Mouse (Mus musculus): Measurements from ENCODE around the gene Cct3. TPM values are rescaled to one million over a fixed set of nuclear protein-coding genes. Genes with fewer than 3 reads are reported as not detected.
A peak's percentile ranks its signal among the peaks of the same experiment; 100 is the strongest.

The Cct3 gene
- 793 and 920 TPM in 2 replicates for total RNA-seq (2012; rRNA removed)

DNA sequence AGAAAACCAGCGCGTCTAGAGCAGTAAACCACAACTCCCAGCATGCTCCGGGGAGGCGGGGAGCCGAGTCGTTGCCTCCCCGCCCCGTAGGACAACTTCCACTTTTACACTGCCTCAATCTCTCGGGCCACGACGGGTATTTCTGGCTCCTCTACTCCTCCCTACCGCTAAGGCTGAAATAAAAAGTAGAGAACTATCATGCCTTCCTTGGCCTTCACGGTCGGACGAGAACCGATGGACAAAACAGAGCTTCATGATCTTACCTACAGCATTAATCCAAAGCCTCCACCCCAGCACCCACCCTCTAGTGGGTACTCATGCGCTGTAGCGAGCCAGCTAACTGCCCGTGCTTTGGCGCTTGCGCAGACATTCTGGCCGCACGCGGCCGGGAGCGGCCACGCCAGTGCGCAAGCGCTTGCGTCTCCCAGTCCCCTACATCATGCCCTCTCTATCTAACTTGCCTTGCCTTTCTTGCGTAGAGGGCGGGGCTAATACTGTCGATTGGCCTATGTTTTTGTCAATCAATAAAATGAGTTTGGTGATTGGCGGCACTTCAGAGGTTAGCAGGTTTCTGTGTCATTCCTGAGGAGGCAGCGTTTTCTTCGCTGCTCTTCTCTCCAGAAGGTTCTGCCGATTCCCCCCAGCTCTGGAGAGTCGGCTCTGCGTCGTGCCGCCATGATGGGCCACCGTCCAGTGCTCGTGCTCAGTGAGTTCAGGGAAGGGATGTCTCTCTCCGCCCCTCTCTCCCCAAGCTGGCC, at the start of gene Cct3, which contains the start of gene Tsacc:
Gene Cct3 (plus strand): TSS at position 556 of the 758 bp plus-strand sequence.
Gene Tsacc (minus strand): TSS at position 439 of the 758 bp plus-strand sequence.
- Histone ChIP-seq H3K36me3 (ENCODE audit: control insufficient read depth, insufficient read depth, low read length, poor library complexity, severe bottlenecking) (peaks cover 17% of the 10 kb centered on the region), H3K27ac (ENCODE audit: insufficient read depth, low read depth, low read length, poor library complexity, severe bottlenecking) (peak within 1 kb of the TSS; percentile 95), H3K9me3 (ENCODE audit: control insufficient read depth, insufficient read depth, low read depth, low read length) (no peaks in the 10 kb centered on the region), H3K4me3 (ENCODE audit: insufficient read depth in 1 of 2, low read depth in 1 of 2, low read length in 2 of 2, poor library complexity in 1 of 2, severe bottlenecking in 1 of 2) (peak within 1 kb of the TSS; percentile 89 to 97), H3K9ac (ENCODE audit: insufficient read depth, low read depth, low read length, poor library complexity, severe bottlenecking) (peak within 1 kb of the TSS; percentile 99), H3K4me1 (ENCODE audit: control insufficient read depth in 2 of 2, insufficient read depth in 2 of 2, low read length in 2 of 2, poor library complexity in 1 of 2) (peaks cover 3 to 5% of the 10 kb centered on the region in 2 experiments; a peak in 3 of 4 replicates)
- TF ChIP-seq ZNF384 (IDR thresholded peaks at IDR 0.05; ENCODE audit: low read depth, low read length), result no peak
- TF ChIP-seq CHD2 (IDR thresholded peaks at IDR 0.05; ENCODE audit: low read depth, low read length), result peak; percentile 94
- TF ChIP-seq HCFC1 (IDR thresholded peaks at IDR 0.05; ENCODE audit: borderline replicate concordance, insufficient read depth, low read length), result peak; percentile 88
- TF ChIP-seq ZC3H11A (IDR thresholded peaks at IDR 0.05; ENCODE audit: borderline replicate concordance, low read depth, low read length), result no peak
- 0 out of 2 replicates have a peak, but pooled peaks have one; percentile 41 for TF ChIP-seq MAFK (IDR thresholded peaks at IDR 0.05; ENCODE audit: insufficient read depth, low read depth, low read length)
- in situ Hi-C loops (cut with MboI; ENCODE audit: low sequenced_read_pairs in 2 of 2, unreplicated experiment in 2 of 2), result loop anchor here in 1 of 2 experiments (5.0 kb wide), 1 partner anchor 41 kb away; the partner anchor contains the start of genes Smg5 and Tmem79
- DNase-seq (ENCODE audit: low read depth, low spot score), result peak; percentile 97

DNA sequence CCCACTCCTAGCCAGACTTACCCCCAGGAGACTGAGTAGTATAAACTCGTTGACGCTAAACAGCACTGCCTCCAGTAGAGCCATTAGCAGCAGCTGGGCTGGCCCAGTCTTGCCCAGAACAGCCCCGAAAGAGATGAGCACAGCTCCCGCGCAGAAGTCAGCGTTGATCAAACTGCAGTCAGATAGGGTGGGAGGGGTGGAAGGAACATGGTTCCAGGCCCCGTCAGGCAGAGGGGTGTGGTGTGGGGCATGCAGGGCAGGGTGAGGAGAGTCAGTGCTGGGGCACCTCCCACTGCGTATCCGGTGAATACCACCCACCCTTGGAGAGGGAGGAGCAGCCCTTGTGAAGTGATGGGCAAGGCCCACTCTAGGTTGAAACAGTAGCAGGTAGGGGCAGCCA, 49.2 kb upstream of the Cct3 start:
- in situ Hi-C loops (cut with MboI; ENCODE audit: low sequenced_read_pairs in 2 of 2, unreplicated experiment in 2 of 2), result loop anchor here in 1 of 2 experiments (10.0 kb wide), 1 partner anchor 53 kb away; no protein-coding TSS in a partner anchor
- DNase-seq (ENCODE audit: low read depth, low spot score), result no peak
- Histone ChIP-seq H3K9me3 (ENCODE audit: control insufficient read depth, insufficient read depth, low read depth, low read length) (no peaks in the 10 kb centered on the region), H3K9ac (ENCODE audit: insufficient read depth, low read depth, low read length, poor library complexity, severe bottlenecking) (no peak overlapping the region), H3K36me3 (ENCODE audit: control insufficient read depth, insufficient read depth, low read length, poor library complexity, severe bottlenecking) (no peaks in the 10 kb centered on the region), H3K27ac (ENCODE audit: insufficient read depth, low read depth, low read length, poor library complexity, severe bottlenecking) (no peak overlapping the region), H3K4me1 (ENCODE audit: control insufficient read depth in 2 of 2, insufficient read depth in 2 of 2, low read length in 2 of 2, poor library complexity in 1 of 2) (peaks cover 4 to 11% of the 10 kb centered on the region in 2 experiments; a peak in 2 of 4 replicates), H3K4me3 (ENCODE audit: insufficient read depth in 1 of 2, low read depth in 1 of 2, low read length in 2 of 2, poor library complexity in 1 of 2, severe bottlenecking in 1 of 2) (0 out of 4 replicates have a peak overlapping the region, but pooled peaks of 1 of the 2 experiments have one; percentile 17)
- no peak for TF ChIP-seq HCFC1 (IDR thresholded peaks at IDR 0.05; ENCODE audit: borderline replicate concordance, insufficient read depth, low read length)
- TF ChIP-seq CHD2 (IDR thresholded peaks at IDR 0.05; ENCODE audit: low read depth, low read length), result no peak
- TF ChIP-seq ZC3H11A (IDR thresholded peaks at IDR 0.05; ENCODE audit: borderline replicate concordance, low read depth, low read length), result no peak
- no peak for TF ChIP-seq ZNF384 (IDR thresholded peaks at IDR 0.05; ENCODE audit: low read depth, low read length)
- no peak for TF ChIP-seq MAFK (IDR thresholded peaks at IDR 0.05; ENCODE audit: insufficient read depth, low read depth, low read length)

DNA sequence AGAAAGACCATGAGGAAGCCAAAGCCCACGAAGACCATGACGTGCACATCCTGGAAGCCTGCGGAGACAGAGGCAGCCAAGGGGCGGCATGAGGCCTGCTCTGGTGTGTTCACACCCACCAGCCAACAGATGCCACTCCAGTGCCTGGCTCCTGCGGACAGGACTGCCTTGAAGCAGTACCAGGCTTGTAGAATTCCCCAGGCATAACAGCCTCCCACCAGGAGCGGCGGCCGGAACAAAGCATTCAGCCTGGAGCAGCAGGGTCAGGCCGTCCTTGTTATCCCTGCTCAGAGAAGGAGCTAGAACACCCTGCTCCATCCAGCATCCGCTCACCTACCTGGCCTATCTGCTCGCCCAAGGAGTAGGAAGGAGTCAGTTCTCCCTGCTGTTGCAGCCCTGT, 48.5 kb upstream of the Cct3 start:
- in situ Hi-C loops (cut with MboI; ENCODE audit: low sequenced_read_pairs in 2 of 2, unreplicated experiment in 2 of 2), result loop anchor here in 1 of 2 experiments (10.0 kb wide), 1 partner anchor 54 kb away; no protein-coding TSS in a partner anchor
- DNase-seq (ENCODE audit: low read depth, low spot score), result no peak
- Histone ChIP-seq H3K9me3 (ENCODE audit: control insufficient read depth, insufficient read depth, low read depth, low read length) (no peaks in the 10 kb centered on the region), H3K9ac (ENCODE audit: insufficient read depth, low read depth, low read length, poor library complexity, severe bottlenecking) (no peak overlapping the region), H3K27ac (ENCODE audit: insufficient read depth, low read depth, low read length, poor library complexity, severe bottlenecking) (no peak overlapping the region), H3K4me1 (ENCODE audit: control insufficient read depth in 2 of 2, insufficient read depth in 2 of 2, low read length in 2 of 2, poor library complexity in 1 of 2) (peaks cover 4 to 11% of the 10 kb centered on the region in 2 experiments; a peak in 2 of 4 replicates), H3K4me3 (ENCODE audit: insufficient read depth in 1 of 2, low read depth in 1 of 2, low read length in 2 of 2, poor library complexity in 1 of 2, severe bottlenecking in 1 of 2) (no peak overlapping the region), H3K36me3 (ENCODE audit: control insufficient read depth, insufficient read depth, low read length, poor library complexity, severe bottlenecking) (no peaks in the 10 kb centered on the region)
- TF ChIP-seq CHD2 (IDR thresholded peaks at IDR 0.05; ENCODE audit: low read depth, low read length) (no peak), ZNF384 (IDR thresholded peaks at IDR 0.05; ENCODE audit: low read depth, low read length) (no peak), MAFK (IDR thresholded peaks at IDR 0.05; ENCODE audit: insufficient read depth, low read depth, low read length) (no peak), ZC3H11A (IDR thresholded peaks at IDR 0.05; ENCODE audit: borderline replicate concordance, low read depth, low read length) (no peak), HCFC1 (IDR thresholded peaks at IDR 0.05; ENCODE audit: borderline replicate concordance, insufficient read depth, low read length) (no peak)

DNA sequence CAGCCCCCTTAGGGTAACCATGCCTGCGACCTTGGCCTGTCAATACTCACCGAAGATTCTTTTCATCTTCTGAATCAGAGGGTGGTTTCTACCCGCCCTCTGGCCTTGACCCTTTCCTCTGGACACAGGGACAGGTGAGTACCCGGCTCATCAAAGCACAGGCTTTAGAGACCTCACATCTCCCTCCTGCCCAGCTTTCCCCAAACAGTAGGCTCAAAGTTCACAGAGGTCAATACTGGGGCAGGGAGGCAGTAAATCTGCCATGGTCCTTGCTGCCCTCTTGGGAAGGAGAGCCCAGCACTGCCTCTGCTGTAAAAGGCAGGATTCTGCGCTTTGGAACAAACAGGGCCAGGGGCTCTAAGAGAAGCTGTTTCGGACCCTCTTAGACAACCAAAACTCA, 44.2 kb upstream of the Cct3 start:
- no peak for TF ChIP-seq ZNF384 (IDR thresholded peaks at IDR 0.05; ENCODE audit: low read depth, low read length)
- no peak for TF ChIP-seq ZC3H11A (IDR thresholded peaks at IDR 0.05; ENCODE audit: borderline replicate concordance, low read depth, low read length)
- no peak for TF ChIP-seq CHD2 (IDR thresholded peaks at IDR 0.05; ENCODE audit: low read depth, low read length)
- TF ChIP-seq HCFC1 (IDR thresholded peaks at IDR 0.05; ENCODE audit: borderline replicate concordance, insufficient read depth, low read length), result no peak
- TF ChIP-seq MAFK (IDR thresholded peaks at IDR 0.05; ENCODE audit: insufficient read depth, low read depth, low read length), result no peak

More for the DNA sequence above, 44.2 kb upstream of the Cct3 start:
- Histone ChIP-seq H3K9me3 (ENCODE audit: control insufficient read depth, insufficient read depth, low read depth, low read length) (no peaks in the 10 kb centered on the region), H3K9ac (ENCODE audit: insufficient read depth, low read depth, low read length, poor library complexity, severe bottlenecking) (no peak overlapping the region), H3K27ac (ENCODE audit: insufficient read depth, low read depth, low read length, poor library complexity, severe bottlenecking) (no peak overlapping the region), H3K4me1 (ENCODE audit: control insufficient read depth in 2 of 2, insufficient read depth in 2 of 2, low read length in 2 of 2, poor library complexity in 1 of 2) (peaks cover 4 to 8% of the 10 kb centered on the region in 2 experiments; a peak in 2 of 4 replicates), H3K4me3 (ENCODE audit: insufficient read depth in 1 of 2, low read depth in 1 of 2, low read length in 2 of 2, poor library complexity in 1 of 2, severe bottlenecking in 1 of 2) (no peak overlapping the region), H3K36me3 (ENCODE audit: control insufficient read depth, insufficient read depth, low read length, poor library complexity, severe bottlenecking) (no peaks in the 10 kb centered on the region)
- DNase-seq (ENCODE audit: low read depth, low spot score), result no peak
- in situ Hi-C loops (cut with MboI; ENCODE audit: low sequenced_read_pairs in 2 of 2, unreplicated experiment in 2 of 2), result no loop called here

Measured in ES-E14 (cell line).